Mouse (Mus musculus): ENCODE data around the gene Nyx.

The Nyx gene

DNA sequence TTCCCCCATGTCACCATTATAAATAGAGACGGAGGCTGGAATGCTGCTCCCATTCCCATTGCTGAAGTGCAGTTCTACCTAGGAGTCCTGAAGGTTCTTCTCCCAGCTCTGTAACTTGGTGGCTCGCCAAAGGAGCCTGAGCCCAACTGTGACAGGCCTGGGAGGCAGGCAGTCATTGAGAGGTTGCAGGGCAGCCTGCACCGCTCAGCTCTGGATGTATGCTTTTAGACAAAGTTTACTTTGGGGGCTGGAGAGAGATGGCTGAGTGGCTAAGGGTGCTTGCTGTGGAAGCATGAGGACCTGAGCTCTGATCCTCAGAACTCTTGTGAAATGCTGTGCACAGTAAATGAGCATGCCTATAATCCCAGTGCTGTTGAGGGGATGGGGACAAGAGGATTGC is 25.0 kb downstream of the Nyx start:
- no peak for DNase-seq (ENCODE audit: extremely low spot score, low read depth, low spot score)

DNA sequence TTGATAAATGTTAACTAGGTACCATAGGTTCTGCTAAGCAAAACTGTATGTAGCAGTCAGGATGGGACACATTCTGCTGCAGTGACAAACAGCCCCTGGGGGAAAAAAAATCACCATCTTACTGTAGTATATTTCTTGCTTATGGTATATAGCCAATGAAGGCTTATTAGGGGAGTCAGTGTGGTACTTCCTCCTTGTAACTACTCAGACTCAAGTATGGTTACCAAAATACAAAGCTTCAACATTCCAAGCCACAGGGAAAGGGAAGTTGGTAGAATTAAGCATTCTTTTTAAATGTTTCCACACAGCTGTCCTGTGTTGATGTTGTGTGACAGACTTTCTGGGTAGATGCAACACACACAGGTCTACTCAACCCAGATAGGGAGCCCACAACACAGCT is 27.0 kb downstream of the Nyx start:
- no peak for DNase-seq (ENCODE audit: extremely low spot score, low read depth, low spot score)

DNA sequence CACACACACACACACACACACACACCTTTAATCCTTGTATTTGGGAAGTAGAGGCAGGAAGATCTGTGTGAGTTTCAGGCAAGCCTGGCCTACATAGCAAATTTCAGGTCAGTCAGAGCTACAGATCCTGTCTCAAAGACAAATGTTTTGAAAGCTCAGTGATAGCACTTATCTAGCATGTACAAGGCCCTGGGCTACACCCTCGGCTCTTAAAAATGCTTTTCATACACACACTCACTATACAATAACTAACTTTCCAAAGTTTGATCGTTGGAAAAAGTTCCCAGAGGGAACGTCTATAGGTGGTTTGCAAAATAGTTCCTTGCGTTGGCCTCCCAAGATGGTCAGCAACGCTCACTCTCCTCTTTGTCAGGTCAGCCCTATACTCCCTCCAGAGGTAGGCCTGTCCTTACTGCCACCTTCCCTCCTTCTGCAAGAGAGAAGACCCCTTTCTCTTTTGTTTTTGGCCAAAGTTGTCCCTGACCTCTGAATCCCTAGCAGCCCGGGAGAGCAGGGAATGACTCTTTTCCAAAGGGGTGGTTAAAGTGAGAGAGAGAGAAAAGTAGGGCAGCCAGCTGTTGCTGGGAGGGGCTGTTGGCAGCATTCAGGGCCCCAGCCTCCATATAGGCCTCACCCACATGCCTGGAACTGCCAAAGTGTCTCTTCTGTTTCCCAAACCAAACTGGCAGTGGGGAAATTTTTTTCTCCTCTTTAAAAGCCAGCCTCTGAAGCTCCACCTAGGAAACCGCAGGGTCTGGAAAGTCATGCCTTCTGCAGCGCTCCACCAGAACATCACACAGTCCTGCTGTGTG is 29.2 kb downstream of the Nyx start:
- no peak for DNase-seq (ENCODE audit: extremely low spot score, low read depth, low spot score)

DNA sequence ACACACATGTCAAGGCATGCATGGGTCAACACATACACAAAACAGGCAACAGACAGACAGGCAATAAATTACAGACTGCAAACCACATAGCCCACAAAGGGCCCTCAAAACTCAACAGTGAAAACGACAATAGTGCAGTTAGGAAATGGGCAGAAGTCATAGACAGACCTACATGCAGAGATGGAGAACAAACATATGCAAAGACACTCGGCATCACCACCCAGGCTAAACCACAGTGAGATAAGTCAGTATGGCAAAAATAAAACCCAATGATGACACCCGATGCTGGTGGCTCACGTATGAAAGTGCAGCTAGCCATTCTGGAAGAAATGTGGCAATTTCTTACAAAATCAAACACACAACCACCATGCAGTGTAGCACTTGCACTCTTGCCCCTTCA is 34.4 kb downstream of the Nyx start:
- DNase-seq (ENCODE audit: extremely low spot score, low read depth, low spot score): no peak

DNA sequence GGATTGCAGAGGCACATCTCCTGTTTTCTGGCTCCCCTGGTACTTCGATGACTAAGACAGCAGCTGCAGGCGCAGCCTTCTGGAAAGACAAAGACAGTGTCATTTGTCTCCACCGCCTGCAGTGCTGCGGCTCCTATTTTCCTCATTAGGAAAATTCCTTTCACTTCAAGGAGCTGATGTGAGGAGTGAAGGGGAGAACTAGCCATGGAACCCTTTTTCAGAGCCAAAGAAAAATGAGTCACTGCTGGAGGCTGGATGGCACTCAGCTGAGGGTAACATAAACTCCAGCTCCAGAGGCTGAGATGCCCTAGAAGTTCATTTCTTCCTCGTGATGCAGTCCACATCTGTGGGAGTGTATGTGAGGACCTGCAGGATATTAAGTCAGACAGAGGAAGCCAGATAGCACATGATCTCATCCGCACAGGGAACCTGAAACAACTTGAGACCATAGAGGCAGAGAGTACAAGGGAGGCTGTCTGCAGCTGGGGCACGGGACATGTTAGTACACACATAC is 37.0 kb downstream of the Nyx start:
- DNase-seq (ENCODE audit: extremely low spot score, low read depth, low spot score): no peak

DNA sequence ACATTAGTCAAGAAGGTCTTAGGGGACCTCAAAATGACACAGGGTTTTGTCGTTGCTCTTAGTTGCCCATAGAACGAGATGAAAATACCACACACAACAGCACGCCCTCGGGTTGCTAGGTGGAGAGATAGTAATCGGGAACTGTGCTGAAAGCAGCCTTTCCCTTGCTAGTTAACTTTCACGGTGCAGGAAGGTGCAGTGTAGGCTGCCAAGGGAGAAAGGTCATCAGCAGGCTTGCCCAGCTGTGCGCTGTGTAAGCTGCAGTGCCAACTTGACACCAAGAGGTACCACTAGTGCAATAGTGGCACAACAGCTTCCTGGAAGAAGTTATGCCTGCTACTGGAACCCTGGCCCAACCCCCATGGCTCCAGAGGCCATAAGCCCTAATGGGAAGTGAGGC is 38.5 kb downstream of the Nyx start:
- no peak for DNase-seq (ENCODE audit: extremely low spot score, low read depth, low spot score)

DNA sequence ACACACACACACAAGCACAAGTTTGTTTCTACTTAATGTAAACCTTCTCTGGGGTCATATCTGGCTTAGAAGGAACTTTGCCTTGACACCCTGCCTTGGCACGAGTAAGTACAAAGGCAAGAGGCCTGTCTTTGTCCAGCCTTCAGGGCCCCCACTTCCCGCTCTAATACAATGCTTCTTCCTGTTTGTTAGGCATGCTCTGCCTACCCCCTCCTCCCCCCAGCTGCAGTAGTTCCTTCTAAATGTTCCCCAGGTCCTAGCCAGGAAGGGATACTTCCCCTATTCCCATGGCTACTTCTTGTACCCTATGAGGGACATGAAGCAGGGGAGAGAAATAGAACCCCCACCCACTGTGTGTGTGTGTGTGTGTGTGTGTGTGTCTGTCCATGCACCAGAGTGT is 40.5 kb downstream of the Nyx start:
- no peak for DNase-seq (ENCODE audit: extremely low spot score, low read depth, low spot score)

DNA sequence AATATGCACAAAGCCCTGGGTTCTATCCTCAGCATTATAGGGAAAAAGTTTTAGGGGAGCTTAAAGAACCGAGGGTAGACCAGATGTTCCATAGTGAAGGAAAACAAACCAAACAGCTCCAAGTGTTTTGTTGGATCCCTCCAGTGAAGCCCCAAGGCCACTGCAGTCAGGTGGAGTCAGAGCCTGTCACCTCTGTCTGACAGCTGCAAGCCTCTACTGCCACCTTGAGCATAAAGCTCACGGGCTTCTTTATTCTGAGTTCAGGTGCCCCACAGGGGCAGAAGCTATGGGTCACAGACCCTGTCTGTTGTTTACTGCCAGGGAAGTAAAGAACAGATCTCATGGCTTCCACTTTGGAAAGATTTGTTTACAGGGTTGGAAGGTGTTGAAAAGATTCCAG is 47.2 kb downstream of the Nyx start:
- DNase-seq (ENCODE audit: extremely low spot score, low read depth, low spot score): no peak

DNA sequence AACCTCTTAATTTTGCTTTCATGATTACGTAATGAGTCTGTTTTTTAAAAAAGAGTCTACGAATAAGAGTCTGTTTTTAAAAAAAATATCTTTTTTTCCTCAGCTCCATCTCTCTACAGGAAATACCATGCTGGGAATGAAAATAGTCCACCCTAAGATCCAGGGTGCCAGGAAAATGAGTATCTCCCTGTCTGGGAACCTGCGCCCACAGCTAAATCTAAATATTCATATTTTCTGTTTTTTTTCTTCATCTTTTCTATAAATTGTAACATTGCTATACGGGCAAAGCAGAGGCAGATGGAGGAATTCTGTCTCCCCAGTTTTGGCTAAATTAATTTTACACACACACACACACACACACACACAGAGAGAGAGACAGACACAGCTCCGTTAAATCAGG is 48.0 kb downstream of the Nyx start:
- no peak for DNase-seq (ENCODE audit: extremely low spot score, low read depth, low spot score)

DNA sequence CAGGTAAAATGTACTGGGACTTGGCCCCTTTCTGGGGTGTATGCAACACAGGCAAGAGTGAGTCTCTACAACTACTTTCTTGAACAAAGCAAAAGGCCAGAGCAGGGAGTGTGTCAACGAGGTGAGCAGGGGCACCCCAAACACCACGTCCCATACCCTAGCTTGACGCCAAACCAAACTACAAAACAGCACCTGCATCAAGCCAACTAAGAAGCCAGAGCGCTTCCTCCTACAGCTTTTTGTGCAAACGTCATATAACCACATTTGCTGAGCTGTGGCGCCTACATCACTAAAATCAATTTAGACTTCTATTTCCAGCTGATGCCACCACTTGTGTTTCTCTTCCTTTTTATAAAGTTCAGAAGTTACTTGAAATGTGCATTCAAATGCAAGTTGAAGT is 50.5 kb downstream of the Nyx start:
- DNase-seq (ENCODE audit: extremely low spot score, low read depth, low spot score): no peak

DNA sequence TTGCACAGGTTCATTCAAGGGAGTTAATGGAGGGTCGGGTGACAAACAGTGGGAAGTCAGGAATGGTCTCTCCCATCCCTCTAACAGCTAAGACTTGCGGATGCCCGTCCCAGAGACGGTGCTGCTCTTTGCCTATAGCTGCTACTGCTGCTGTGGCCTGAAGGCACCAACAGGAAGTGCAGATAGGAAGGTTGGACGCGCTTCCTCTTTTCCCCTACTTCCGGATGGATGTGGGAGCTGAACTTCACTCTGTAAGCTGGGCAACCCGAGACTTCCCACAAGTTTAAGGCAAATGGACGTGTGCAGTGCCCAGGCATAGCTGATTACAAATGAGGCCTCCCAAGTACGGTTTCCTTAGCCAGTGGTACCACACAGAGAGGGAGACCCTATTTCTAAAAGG is 52.1 kb downstream of the Nyx start:
- DNase-seq (ENCODE audit: extremely low spot score, low read depth, low spot score): no peak

DNA sequence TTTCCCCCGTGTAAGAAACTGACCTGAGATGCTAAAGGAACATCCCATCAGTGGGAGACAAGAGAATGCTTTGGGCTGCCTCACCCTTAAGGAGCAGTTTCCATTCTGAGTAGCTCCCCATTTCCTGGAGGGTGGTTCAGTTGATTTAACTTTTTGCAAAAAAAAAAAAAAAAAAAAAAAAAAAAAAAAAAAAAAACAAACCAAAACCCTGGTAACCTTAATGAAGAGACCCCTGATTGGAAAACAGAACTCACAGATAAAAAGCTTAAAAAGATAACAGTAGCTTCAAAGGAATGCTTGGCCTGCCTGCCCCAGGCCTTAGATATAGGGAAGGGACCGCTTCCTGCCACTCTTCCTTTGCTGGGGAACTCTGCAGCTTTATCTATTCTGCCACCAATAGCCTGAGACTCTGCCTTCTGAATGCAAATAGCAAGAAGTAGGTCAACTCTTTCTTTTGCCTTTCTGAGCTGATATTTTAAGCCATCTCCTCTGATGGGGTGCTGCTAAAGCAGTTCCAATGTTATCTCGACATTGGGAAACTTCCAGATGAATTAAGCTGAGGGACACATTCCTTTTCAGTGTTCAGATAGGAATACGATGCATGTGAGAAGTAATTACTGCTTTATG is 53.0 kb downstream of the Nyx start:
- DNase-seq (ENCODE audit: extremely low spot score, low read depth, low spot score): no peak

DNA sequence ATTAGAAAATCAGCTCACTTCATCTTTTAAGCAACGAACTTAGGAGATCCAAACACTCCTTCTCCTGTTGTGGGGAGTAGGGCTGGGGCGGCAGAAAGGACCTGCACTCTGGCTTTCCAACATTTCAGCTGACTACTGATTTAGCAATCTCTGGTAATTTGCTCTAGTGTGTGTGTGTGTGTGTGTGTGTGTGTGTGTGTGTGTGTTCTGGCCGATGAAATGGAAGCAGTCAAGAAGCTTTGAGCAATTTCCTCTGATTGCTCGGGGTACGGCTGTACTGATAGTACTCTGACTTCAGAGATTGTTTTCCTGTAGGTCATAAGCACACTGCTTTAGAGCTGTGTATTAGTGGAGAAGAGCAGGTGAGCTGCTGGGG is 53.5 kb downstream of the Nyx start:
- DNase-seq (ENCODE audit: extremely low spot score, low read depth, low spot score): no peak

DNA sequence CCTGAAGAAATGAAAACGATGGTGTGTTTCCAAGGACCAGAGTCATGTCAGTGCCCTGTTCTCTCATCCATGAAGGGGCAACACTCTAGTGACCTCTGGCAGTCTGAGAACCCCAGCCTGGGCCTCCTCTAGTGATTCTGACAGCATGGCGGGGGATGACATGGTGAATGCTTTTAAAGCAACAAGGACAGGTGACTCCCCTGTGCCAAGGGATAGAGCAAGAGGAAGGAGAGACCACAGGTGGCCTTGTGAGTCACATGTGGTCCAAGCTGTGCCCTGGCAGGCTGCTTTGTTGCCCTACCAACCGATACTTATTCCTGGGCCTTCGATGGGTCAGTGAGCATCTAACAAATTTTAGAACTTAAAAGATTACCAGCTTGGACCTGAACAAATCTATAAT is 54.7 kb downstream of the Nyx start:
- DNase-seq (ENCODE audit: extremely low spot score, low read depth, low spot score): no peak

DNA sequence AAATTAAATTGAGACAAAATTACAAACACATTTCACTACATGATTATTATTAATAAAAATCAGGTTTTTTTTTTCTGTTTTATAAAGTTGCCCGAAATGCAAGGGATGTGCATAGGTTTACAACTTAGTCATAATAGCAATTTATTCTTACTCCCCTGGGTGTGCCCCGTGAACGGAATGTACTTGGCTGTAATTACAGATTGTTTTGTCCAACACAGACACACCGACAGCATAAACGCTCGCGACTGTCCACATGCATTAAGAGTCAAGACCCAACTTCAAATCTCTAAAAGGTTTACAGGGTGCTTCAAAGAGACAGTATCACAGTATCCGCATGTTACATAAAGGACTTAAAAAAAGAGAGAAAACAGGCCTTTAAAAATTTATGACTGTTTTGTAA is 55.4 kb downstream of the Nyx start:
- no peak for DNase-seq (ENCODE audit: extremely low spot score, low read depth, low spot score)
